Mouse (Mus musculus) forebrain, embryonic 11.5 days (tissue): ENCODE data around the gene Gm10639. TPM values are rescaled to one million over a fixed set of nuclear protein-coding genes. Genes with fewer than 3 reads are reported as not detected.
"Not testable (repeated sequence)": the region's sequence is repeated elsewhere in the genome, so short reads cannot be mapped to it uniquely, and the experiment has no call there.

Experiments
- ATAC-seq: fragments of 200-750 bp; cut with Nextera tagmentation; replicated peaks from 2 replicates; pipeline ENCODE4 v1.8.0; 2017; ENCODE audit warnings: moderate TSS enrichment; ENCODE audit not compliant: low FRiP score
- DNase-seq: peaks from one replicate; pipeline ENCODE4 v3.0.0-alpha.2; 2017; ENCODE audit warnings: low spot score
- H3K27ac ChIP-seq: fragments of 300-500 bp; sonication (generic); 2 replicates; pipeline ENCODE4 v1.5.1; 2014; ENCODE audit warnings: low read depth, low read length
- H3K27me3 ChIP-seq: fragments of 300-500 bp; sonication (generic); 2 replicates; pipeline ENCODE4 v1.6.1; 2014; ENCODE audit warnings: mild to moderate bottlenecking, low read length, mixed read lengths; ENCODE audit not compliant: control insufficient read depth, insufficient read depth
- H3K36me3 ChIP-seq: fragments of 300-500 bp; sonication (generic); 2 replicates; pipeline ENCODE4 v1.6.1; 2014; ENCODE audit warnings: mild to moderate bottlenecking, low read length, moderate library complexity, mixed read lengths; ENCODE audit not compliant: control insufficient read depth, insufficient read depth
- H3K4me1 ChIP-seq: fragments of 300-500 bp; sonication (generic); replicated peaks from 2 replicates; pipeline ENCODE4 v1.6.1; 2014; ENCODE audit warnings: low read length, mixed read lengths; ENCODE audit not compliant: control insufficient read depth, insufficient read depth
- H3K4me2 ChIP-seq: fragments of 300-500 bp; sonication (generic); 2 replicates; pipeline ENCODE4 v1.6.1; 2014; ENCODE audit warnings: low read depth, mild to moderate bottlenecking, low read length, moderate library complexity, mixed read lengths; ENCODE audit not compliant: severe bottlenecking
- H3K4me3 ChIP-seq: fragments of 300-500 bp; sonication (generic); 2 replicates; pipeline ENCODE4 v1.5.1; 2014; ENCODE audit warnings: low read depth, low read length
- H3K9ac ChIP-seq: fragments of 300-500 bp; sonication (generic); 2 replicates; pipeline ENCODE4 v1.6.1; 2014; ENCODE audit warnings: low read length
- H3K9me3 ChIP-seq: fragments of 300-500 bp; sonication (generic); 2 replicates; pipeline ENCODE4 v1.6.1; 2016; ENCODE audit warnings: low read length, mixed read lengths; ENCODE audit not compliant: control insufficient read depth
- WGBS: fragments of 180-500 bp; shearing (Covaris S2); extraction: QIAGEN DNeasy Blood & Tissue Kit; methylation state at CpG from one replicate; pipeline ENCODE4 v1.1.7; 2014; 5-methylcytosine and 5-hydroxymethylcytosine counted together
- polyA plus RNA-seq: library from polyadenylated mRNA; unstranded; fragments of >200 nt; fragmentation: Nextera tagmentation; extraction: Ambion mirVana; gene quantifications from 2 replicates; pipeline ENCODE4 v1.2.1, GENCODE M21; 2014

Gm10639 gene
- polyA plus RNA-seq, 1 experiment from 2014 or later = not detected

GRCm38 (mm10) chr9:78337050-78337449 is 47.3 kb downstream of the Gm10639 start:
- not testable (repeated sequence) for H3K9me3 ChIP-seq, H3K9ac ChIP-seq, H3K36me3 ChIP-seq, H3K4me1 ChIP-seq, H3K27ac ChIP-seq, H3K4me3 ChIP-seq, ATAC-seq, H3K4me2 ChIP-seq, H3K27me3 ChIP-seq, DNase-seq

- not testable (repeated sequence) for H3K4me1 ChIP-seq, H3K36me3 ChIP-seq, H3K9me3 ChIP-seq, H3K4me3 ChIP-seq, H3K27me3 ChIP-seq, H3K9ac ChIP-seq, H3K4me2 ChIP-seq, H3K27ac ChIP-seq
- DNase-seq (peak; percentile 78), ATAC-seq (0 out of 2 replicates have a peak, but pooled peaks have one; percentile 33)
- 11% methylated on average over 8 of the region's 8 CpGs for WGBS
These were observed 50.6 kb downstream of the Gm10639 start for GRCm38 (mm10) chr9:78340324-78340723.

GRCm38 (mm10) chr9:78342494-78342893 is 52.8 kb downstream of the Gm10639 start:
- H3K9ac ChIP-seq, H3K27me3 ChIP-seq, H3K27ac ChIP-seq, H3K9me3 ChIP-seq, H3K4me3 ChIP-seq, DNase-seq, H3K4me1 ChIP-seq, H3K4me2 ChIP-seq, H3K36me3 ChIP-seq, ATAC-seq: not testable (repeated sequence)
- WGBS = 90% methylated on average over 4 of the region's 4 CpGs

GRCm38 (mm10) chr9:78343055-78343454 is 53.3 kb downstream of the Gm10639 start:
- not testable (repeated sequence) for ATAC-seq, H3K4me2 ChIP-seq, H3K4me1 ChIP-seq, H3K27me3 ChIP-seq, H3K36me3 ChIP-seq, H3K9me3 ChIP-seq, DNase-seq, H3K27ac ChIP-seq, H3K4me3 ChIP-seq, H3K9ac ChIP-seq
- WGBS = 90% methylated on average over 9 of the region's 9 CpGs

GRCm38 (mm10) chr9:78345235-78345634 is 55.5 kb downstream of the Gm10639 start:
- not testable (repeated sequence) for ATAC-seq, H3K4me1 ChIP-seq, H3K4me3 ChIP-seq, H3K36me3 ChIP-seq, DNase-seq, H3K9ac ChIP-seq, H3K4me2 ChIP-seq, H3K27ac ChIP-seq, H3K27me3 ChIP-seq, H3K9me3 ChIP-seq
- WGBS = 68% methylated on average over 4 of the region's 4 CpGs

- Histone ChIP-seq H3K4me2 (no peak overlapping the region), H3K4me1 (no peaks in the 10 kb centered on the region), H3K36me3 (no peaks in the 10 kb centered on the region), H3K9me3 (no peaks in the 10 kb centered on the region), H3K27ac (no peak overlapping the region), H3K27me3 (no peaks in the 10 kb centered on the region), H3K9ac (no peak overlapping the region), H3K4me3 (no peak overlapping the region)
- 66% methylated on average over 3 of the region's 3 CpGs for WGBS
- DNase-seq (no peak), ATAC-seq (no peak)
These were observed 57.3 kb downstream of the Gm10639 start for GRCm38 (mm10) chr9:78347004-78347403.

GRCm38 (mm10) chr9:78348206-78349004 is 58.7 kb downstream of the Gm10639 start:
- not testable (repeated sequence) for H3K27me3 ChIP-seq, H3K4me2 ChIP-seq, H3K9me3 ChIP-seq, H3K9ac ChIP-seq, H3K4me3 ChIP-seq, H3K36me3 ChIP-seq, H3K4me1 ChIP-seq, ATAC-seq, DNase-seq, H3K27ac ChIP-seq
- 70% methylated on average over 6 of the region's 6 CpGs for WGBS

- not testable (repeated sequence) for ATAC-seq, H3K27me3 ChIP-seq, H3K4me1 ChIP-seq, H3K9ac ChIP-seq, H3K27ac ChIP-seq, H3K4me3 ChIP-seq, H3K36me3 ChIP-seq, DNase-seq, H3K4me2 ChIP-seq, H3K9me3 ChIP-seq
- WGBS = 83% methylated on average over 3 of the region's 3 CpGs
These were observed 59.4 kb downstream of the Gm10639 start for GRCm38 (mm10) chr9:78349141-78349540.

- not testable (repeated sequence) for H3K9ac ChIP-seq, H3K36me3 ChIP-seq, H3K27me3 ChIP-seq, H3K27ac ChIP-seq, DNase-seq, H3K9me3 ChIP-seq, H3K4me2 ChIP-seq, H3K4me3 ChIP-seq, H3K4me1 ChIP-seq, ATAC-seq
These were observed 60.3 kb downstream of the Gm10639 start for GRCm38 (mm10) chr9:78350007-78350406.
